Mouse (Mus musculus) liver, embryonic 16.5 days (tissue): ENCODE data around the gene Rreb1. TPM values are rescaled to one million over a fixed set of nuclear protein-coding genes. Genes with fewer than 3 reads are reported as not detected.

Source experiments
- ATAC-seq: fragments of 200-750 bp; cut with Nextera tagmentation; 2 replicates; pipeline ENCODE4 v1.8.0; 2017; ENCODE audit warnings: low read depth, mild to moderate bottlenecking, moderate number of reproducible peaks, moderate library complexity
- H3K27ac ChIP-seq: fragments of 300-500 bp; sonication (generic); 2 replicates; pipeline ENCODE4 v1.5.1; 2014; ENCODE audit warnings: mild to moderate bottlenecking, low read length
- H3K27me3 ChIP-seq: fragments of 300-500 bp; sonication (generic); 2 replicates; pipeline ENCODE4 v1.6.1; 2014; ENCODE audit warnings: low read depth, low read length, mixed read lengths; ENCODE audit not compliant: control insufficient read depth, insufficient read depth
- H3K36me3 ChIP-seq: fragments of 300-500 bp; sonication (generic); 2 replicates; pipeline ENCODE4 v1.6.1; 2014; ENCODE audit warnings: mild to moderate bottlenecking; ENCODE audit not compliant: control insufficient read depth, insufficient read depth
- H3K4me1 ChIP-seq: fragments of 300-500 bp; sonication (generic); 2 replicates; pipeline ENCODE4 v1.6.1; 2014; ENCODE audit warnings: low read depth, low read length, mixed read lengths; ENCODE audit not compliant: control insufficient read depth
- H3K4me2 ChIP-seq: fragments of 300-500 bp; sonication (generic); 2 replicates; pipeline ENCODE4 v1.6.1; 2014; ENCODE audit warnings: low read depth, low read length, mixed read lengths
- H3K4me3 ChIP-seq: fragments of 300-500 bp; sonication (generic); 2 replicates; pipeline ENCODE4 v1.5.1; 2014; ENCODE audit warnings: low read depth, mild to moderate bottlenecking, low read length
- H3K9ac ChIP-seq: fragments of 300-500 bp; sonication (generic); 2 replicates; pipeline ENCODE4 v1.6.1; 2014; ENCODE audit warnings: low read depth, low read length
- H3K9me3 ChIP-seq: fragments of 300-500 bp; sonication (generic); replicated peaks from 2 replicates; pipeline ENCODE4 v1.6.1; 2016; ENCODE audit warnings: low read length; ENCODE audit not compliant: control insufficient read depth
- WGBS: fragments of 180-500 bp; shearing (Covaris S2); extraction: QIAGEN DNeasy Blood & Tissue Kit; methylation state at CpG from one replicate; pipeline ENCODE4 v1.1.7; 2014; ENCODE audit not compliant: insufficient replicate concordance; 5-methylcytosine and 5-hydroxymethylcytosine counted together
- polyA plus RNA-seq: library from polyadenylated mRNA; unstranded; fragments of >200 nt; fragmentation: Nextera tagmentation; extraction: Ambion mirVana; gene quantifications from 2 replicates; pipeline ENCODE4 v1.2.1, GENCODE M21; 2015

The Rreb1 gene
- polyA plus RNA-seq, 1 experiment from 2014 or later: 5.9 TPM

DNA sequence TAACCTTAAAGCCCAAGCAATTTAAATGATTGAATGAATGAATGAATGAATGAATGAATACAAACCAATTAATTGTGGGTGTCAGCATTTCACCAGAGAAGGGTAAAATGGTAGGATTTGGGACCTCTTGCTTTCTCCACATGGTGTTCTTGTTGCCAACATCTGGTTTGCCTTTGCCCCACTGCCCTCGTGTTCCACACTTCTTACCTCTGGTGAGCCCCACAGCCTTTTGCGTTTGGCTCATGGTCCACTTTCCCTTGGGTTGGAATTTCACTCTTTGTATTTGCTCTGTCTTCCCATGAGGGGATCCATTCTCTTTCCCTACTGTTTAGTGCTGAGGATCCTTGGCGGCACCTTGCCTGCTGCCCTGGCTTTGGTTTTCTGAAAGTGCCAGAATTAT, 99.0 kb downstream of the Rreb1 start:
- no peak overlapping the region for H3K4me2 ChIP-seq
- no peaks in the 10 kb centered on the region for H3K9me3 ChIP-seq
- no peak overlapping the region for H3K9ac ChIP-seq
- peak overlapping the region; percentile 58; the same call in 1 of the 2 replicates for H3K27ac ChIP-seq
- no peak overlapping the region for H3K4me3 ChIP-seq
- WGBS: 70% methylated on average over 3 of the region's 3 CpGs
- H3K36me3 ChIP-seq: no peaks in the 10 kb centered on the region
- ATAC-seq: no peak
- no peaks in the 10 kb centered on the region for H3K27me3 ChIP-seq
- H3K4me1 ChIP-seq: peaks cover 89% of the 10 kb centered on the region

DNA sequence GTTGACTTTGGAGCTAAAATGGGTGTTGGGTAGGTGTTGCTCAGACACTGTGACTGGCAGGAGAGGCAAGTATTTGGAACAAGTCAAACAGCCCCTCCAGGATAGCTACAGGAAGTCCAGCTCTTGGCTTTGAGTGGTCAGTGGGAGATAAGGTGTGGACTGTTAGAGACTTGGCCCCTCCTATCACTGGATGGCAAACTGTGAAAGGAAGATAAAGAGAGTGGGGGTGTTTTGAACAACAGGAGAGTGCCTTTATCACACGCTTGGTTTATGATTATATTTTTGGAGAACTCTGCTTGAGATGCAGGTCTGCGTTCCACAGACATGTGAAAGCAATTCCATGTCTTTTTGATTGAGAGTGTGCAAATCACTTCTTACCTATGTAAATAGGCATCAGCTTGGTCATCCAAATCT, 100.7 kb downstream of the Rreb1 start:
- H3K27me3 ChIP-seq: no peaks in the 10 kb centered on the region
- peak overlapping the region; percentile 27 for H3K4me2 ChIP-seq
- WGBS: 12% methylated on average over 2 of the region's 2 CpGs
- peak overlapping the region; percentile 81 for H3K27ac ChIP-seq
- no peaks in the 10 kb centered on the region for H3K36me3 ChIP-seq
- peak; percentile 77 for ATAC-seq
- no peaks in the 10 kb centered on the region for H3K9me3 ChIP-seq
- H3K4me1 ChIP-seq: peaks cover 86% of the 10 kb centered on the region
- H3K4me3 ChIP-seq: no peak overlapping the region
- H3K9ac ChIP-seq: peak overlapping the region; percentile 21; the same call in 1 of the 2 replicates

DNA sequence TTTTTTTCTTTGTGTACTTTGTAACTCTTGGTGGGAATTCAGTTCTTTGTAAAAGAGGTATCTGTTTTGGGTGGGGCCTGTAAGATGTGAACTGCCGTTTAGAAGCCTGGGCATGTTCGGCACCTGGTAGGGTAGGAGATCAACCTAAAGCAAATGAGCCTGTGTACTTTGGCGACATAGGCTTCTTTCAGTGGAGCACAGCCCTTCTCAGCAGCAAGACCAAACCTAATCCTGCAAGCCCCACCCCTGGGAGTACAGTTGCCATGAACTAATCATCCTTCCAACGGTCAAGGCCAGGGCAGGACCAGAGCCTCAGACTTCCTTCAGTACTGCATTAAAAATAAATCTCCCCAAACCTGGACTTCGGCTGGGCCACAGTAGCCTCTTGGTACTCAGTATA, 101.4 kb downstream of the Rreb1 start:
- peak overlapping the region; percentile 8 for H3K9ac ChIP-seq
- H3K4me2 ChIP-seq: peak overlapping the region; percentile 27
- no peak overlapping the region for H3K4me3 ChIP-seq
- H3K4me1 ChIP-seq: peaks cover 88% of the 10 kb centered on the region
- ATAC-seq: peak; percentile 32
- H3K27me3 ChIP-seq: no peaks in the 10 kb centered on the region
- no peaks in the 10 kb centered on the region for H3K9me3 ChIP-seq
- 8% methylated on average over 5 of the region's 5 CpGs for WGBS
- H3K27ac ChIP-seq: peak overlapping the region; percentile 81
- no peaks in the 10 kb centered on the region for H3K36me3 ChIP-seq

DNA sequence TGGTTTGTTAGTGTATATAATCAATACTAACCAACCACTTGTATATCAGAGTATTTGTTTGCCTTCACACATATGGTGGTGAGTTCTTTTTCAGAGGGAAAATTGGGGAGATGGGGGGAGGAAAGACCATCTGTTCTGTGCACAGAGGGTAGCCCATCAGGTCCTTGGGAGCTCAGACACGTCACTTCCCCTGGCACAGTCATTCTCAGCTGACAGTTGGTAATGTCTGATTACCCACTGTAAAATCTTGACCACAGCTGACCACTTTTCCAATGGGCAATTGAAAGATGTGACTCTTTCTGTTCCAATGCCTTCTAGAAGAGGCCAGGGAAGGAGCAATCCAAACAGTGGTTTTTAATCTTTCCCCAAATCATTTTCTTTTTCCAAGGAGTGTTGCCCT, 101.8 kb downstream of the Rreb1 start:
- no peak for ATAC-seq
- Histone ChIP-seq H3K36me3 (no peaks in the 10 kb centered on the region), H3K4me1 (peaks cover 86% of the 10 kb centered on the region), H3K27ac (peak overlapping the region; percentile 81), H3K9me3 (no peaks in the 10 kb centered on the region), H3K9ac (0 out of 2 replicates have a peak overlapping the region, but pooled peaks have one; percentile 8), H3K4me2 (peak overlapping the region; percentile 52), H3K4me3 (no peak overlapping the region), H3K27me3 (no peaks in the 10 kb centered on the region)
- WGBS: 18% methylated on average over 1 of the region's 1 CpGs

DNA sequence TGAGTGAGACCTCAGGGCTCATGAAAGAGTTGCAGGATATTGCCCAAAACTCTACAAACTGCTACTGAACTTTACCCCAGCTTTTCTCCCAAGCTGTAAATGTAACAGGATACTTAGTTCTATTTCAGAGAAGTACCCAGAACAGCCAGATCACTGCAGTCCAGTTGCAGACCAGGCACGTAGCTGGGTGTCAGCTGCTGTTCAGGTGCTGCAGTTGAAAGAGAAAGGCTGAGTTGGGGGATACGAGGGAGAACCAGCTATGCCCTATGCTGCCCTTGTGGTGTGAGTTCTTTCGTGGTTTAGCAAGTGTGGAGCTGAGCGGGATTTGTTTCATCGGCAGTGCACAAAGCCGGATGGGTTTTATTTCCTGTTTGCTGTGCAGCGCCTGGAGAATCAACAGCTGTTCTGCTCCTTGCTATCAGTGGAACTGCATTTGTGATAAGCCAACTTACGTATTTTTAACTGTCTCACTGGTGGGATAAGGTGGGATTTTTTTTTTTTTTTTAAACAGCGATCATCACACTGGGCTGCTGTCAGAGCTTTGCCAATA, 102.5 kb downstream of the Rreb1 start:
- 0 out of 2 replicates have a peak overlapping the region, but pooled peaks have one; percentile 16 for H3K9ac ChIP-seq
- 3% methylated on average over 9 of the region's 9 CpGs for WGBS
- H3K27ac ChIP-seq: peak overlapping the region; percentile 81
- H3K9me3 ChIP-seq: no peaks in the 10 kb centered on the region
- H3K4me2 ChIP-seq: peak overlapping the region; percentile 52
- no peaks in the 10 kb centered on the region for H3K27me3 ChIP-seq
- peaks cover 91% of the 10 kb centered on the region for H3K4me1 ChIP-seq
- no peaks in the 10 kb centered on the region for H3K36me3 ChIP-seq
- peak overlapping the region; percentile 22 for H3K4me3 ChIP-seq
- peak; percentile 47 for ATAC-seq

DNA sequence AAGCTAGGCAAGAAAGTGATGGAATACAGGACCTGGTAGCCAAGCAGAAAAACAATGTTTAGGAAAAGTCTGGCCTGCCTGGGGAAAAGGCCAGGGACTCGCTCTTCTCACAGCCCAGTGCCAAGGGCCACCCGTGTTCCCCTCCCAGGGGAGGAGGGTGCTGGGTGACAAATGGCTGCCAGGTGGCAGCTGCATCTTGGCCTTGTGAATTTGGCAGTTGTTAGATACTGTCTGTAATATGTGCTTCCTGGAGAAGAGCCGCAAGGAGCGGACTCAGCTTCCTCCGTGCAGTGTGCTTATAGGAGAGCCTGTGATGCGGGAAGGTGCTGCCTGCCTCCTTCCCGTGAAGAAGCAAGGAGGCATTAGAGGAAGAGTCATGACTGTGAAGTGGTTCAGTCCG, 104.3 kb downstream of the Rreb1 start:
- no peaks in the 10 kb centered on the region for H3K27me3 ChIP-seq
- 66% methylated on average over 8 of the region's 8 CpGs for whole genome bisulfite sequencing
- H3K27ac ChIP-seq: peak overlapping the region; percentile 81; the same call in 1 of the 2 replicates
- peaks cover 80% of the 10 kb centered on the region for H3K4me1 ChIP-seq
- no peak overlapping the region for H3K4me3 ChIP-seq
- no peaks in the 10 kb centered on the region for H3K9me3 ChIP-seq
- no peak for ATAC-seq
- H3K9ac ChIP-seq: no peak overlapping the region
- no peaks in the 10 kb centered on the region for H3K36me3 ChIP-seq
- no peak overlapping the region for H3K4me2 ChIP-seq

DNA sequence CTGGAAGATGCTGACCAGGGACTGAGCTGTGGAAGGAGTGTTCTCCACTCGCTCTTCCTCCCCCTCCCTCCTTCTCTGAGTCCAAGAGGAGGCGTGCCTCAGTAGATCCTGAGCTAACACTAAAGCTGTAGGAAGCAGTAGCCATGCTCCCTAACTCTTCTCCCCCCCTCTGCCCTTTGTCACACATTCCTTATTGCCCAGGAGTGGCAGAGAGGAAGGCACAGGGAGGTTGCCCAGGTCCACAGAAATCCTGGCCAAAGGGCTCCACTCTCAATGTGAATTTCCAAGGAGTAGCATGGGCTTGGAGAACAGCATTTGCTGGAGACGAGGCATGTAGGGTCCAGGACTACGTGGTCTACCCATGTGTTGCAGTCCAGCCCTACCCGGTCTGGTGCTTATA, 104.8 kb downstream of the Rreb1 start:
- WGBS: 78% methylated on average over 5 of the region's 5 CpGs
- ATAC-seq: no peak
- Histone ChIP-seq H3K4me1 (peaks cover 76% of the 10 kb centered on the region), H3K9me3 (no peaks in the 10 kb centered on the region), H3K36me3 (no peaks in the 10 kb centered on the region), H3K4me3 (no peak overlapping the region), H3K9ac (no peak overlapping the region), H3K27ac (peak overlapping the region; percentile 57), H3K27me3 (no peaks in the 10 kb centered on the region), H3K4me2 (no peak overlapping the region)

DNA sequence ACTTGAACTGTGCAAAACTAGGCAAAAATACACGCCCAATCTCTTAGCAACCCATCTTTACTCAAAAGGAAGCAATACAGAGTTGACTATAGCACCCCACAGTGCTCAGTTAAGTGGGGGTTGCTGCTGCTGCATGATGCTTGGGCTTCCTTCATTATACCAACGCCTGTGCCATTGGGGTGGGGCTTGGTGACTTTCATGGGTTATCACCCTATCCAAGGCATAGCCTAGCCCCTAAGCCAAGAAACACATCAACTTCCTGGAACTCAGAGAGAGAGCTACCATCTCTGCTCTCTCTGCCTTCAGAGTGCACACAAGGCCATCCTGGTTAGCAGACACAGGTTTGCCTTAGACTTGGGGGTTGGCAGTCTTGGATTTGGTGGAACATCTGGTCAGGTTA, 107.2 kb downstream of the Rreb1 start:
- WGBS: 40% methylated on average over 2 of the region's 2 CpGs
- Histone ChIP-seq H3K9ac (no peak overlapping the region), H3K27ac (peak overlapping the region; percentile 5; the same call in 1 of the 2 replicates), H3K9me3 (no peaks in the 10 kb centered on the region), H3K27me3 (no peaks in the 10 kb centered on the region), H3K36me3 (no peaks in the 10 kb centered on the region), H3K4me3 (no peak overlapping the region), H3K4me2 (no peak overlapping the region), H3K4me1 (peaks cover 56% of the 10 kb centered on the region)
- ATAC-seq: peak; percentile 62

DNA sequence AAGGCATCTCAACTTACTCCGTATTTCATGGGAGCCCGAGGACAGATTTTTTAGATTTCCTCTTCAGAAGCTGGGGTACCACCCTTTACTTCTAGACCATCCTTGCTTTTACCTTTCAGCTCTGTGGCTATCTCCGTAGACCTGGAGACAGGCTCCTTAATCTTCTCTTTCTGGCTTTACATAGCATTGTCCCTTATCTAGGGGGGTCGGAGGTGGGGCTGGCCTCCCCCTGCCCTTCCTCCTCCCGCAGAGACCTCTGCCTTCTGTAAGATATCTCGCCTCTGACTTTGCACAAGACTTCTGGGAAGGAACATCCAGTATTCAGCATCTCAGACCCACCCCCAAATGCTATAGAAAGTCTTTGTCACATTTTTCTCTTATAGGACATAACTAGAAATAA, 107.8 kb downstream of the Rreb1 start:
- Histone ChIP-seq H3K4me2 (no peak overlapping the region), H3K9ac (no peak overlapping the region), H3K4me3 (no peak overlapping the region), H3K27me3 (no peaks in the 10 kb centered on the region), H3K9me3 (no peaks in the 10 kb centered on the region), H3K4me1 (peaks cover 50% of the 10 kb centered on the region), H3K36me3 (no peaks in the 10 kb centered on the region), H3K27ac (no peak overlapping the region)
- 31% methylated on average over 6 of the region's 6 CpGs for WGBS
- ATAC-seq: no peak; the same call in 1 of the 2 replicates
